Mouse (Mus musculus): Measurements from ENCODE around the gene Ugt1a5.

GRCm38 (mm10) chr1:88225741-88226140 is 59.9 kb downstream of the Ugt1a5 start:
- TF ChIP-seq CTCF (IDR thresholded peaks at IDR 0.05; ENCODE audit: low read depth, low read length) (no peak), POLR2A (IDR thresholded peaks at IDR 0.05; ENCODE audit: extremely low read depth, insufficient read depth, low read length) (no peak)

All from liver, adult 2 months (tissue).